In the genomic region with DNA sequence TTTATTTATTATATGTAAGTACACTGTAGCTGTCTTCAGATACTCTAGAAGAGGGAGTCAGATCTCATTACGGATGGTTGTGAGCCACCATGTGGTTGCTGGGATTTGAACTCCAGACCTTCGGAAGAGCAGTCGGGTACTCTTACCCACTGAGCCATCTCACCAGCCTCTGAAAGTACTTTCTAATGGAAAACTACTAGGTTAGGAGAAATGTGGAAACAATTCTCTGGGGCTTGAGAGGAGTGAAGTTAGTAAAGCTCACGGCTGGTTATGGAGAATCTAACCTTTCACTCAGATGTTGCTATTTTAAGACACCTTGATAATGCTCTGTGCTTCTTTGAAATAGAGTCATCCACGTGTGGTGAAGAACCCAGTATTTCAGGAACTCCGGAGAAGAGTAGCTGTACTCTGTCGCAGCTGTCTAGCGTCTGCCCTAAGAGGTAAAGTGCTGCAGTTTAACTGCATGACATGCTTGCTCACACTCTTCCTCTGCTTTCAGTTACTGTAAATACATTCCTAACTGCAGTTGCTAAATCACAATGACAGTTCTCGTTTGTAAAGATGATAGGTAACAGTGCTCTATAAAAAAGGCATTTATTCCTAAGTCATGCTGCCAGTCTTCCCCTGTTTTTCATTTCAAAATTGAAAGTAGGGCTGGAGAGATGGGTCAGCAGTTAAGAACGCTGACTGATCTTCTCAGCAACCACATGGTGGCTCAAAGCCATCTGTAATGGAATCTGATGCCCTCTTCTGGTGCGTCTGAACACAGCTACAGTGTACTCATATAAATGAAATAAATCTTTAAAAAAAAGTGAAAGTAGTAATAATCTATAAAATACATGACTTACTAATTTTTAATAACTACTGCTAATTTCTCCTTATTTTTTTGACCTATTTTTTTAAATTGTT, we compare ENCODE assay signal across 11 mouse cellular contexts. TPM values are rescaled to one million over a fixed set of nuclear protein-coding genes. Genes with fewer than 3 reads are reported as not detected.
DNase-seq lines count a peak whose midpoint lies in the region; ATAC-seq and TF ChIP-seq lines count a peak whose summit lies in the region.
"Had no signal": no experiment of that assay in that cellular context is flagged by ENCODE, and none has a peak within 500 bp of the region (broad histone marks: within the 10 kb centered on the region; RNA-seq: fewer than 3 reads in every experiment).

No protein-coding gene starts in this region.

- TF ChIP-seq CTCF in thymus, adult 2 months (IDR thresholded peaks at IDR 0.05; ENCODE audit: borderline replicate concordance, control insufficient read depth, extremely low read depth, insufficient read depth, low read length, poor library complexity), result no peak

- peak overlapping the region; percentile 85 for H3K27ac ChIP-seq in heart, embryonic 13.5 days (replicated peaks)
- H3K27ac ChIP-seq in thymus, adult 2 months (ENCODE audit: control insufficient read depth, insufficient read depth, low read length), result no peak overlapping the region
- H3K27ac ChIP-seq: hindbrain, embryonic 14.5 days; limb, embryonic 13.5 days; neural tube, embryonic 13.5 days had no signal

- H3K4me3 ChIP-seq in heart, embryonic 13.5 days, result peak overlapping the region; percentile 8; the same call in 1 of the 2 replicates
- H3K4me3 ChIP-seq in thymus, adult 2 months (ENCODE audit: control insufficient read depth, insufficient read depth, low read length), result no peak overlapping the region
- H3K4me3 ChIP-seq: limb, embryonic 13.5 days; neural tube, embryonic 13.5 days had no signal

- H3K27me3 ChIP-seq in heart, embryonic 13.5 days (replicated peaks), result no peaks in the 10 kb centered on the region
- H3K27me3 ChIP-seq in thymus, adult 2 months (ENCODE audit: control insufficient read depth, insufficient read depth, low read length), result no peaks in the 10 kb centered on the region
- H3K27me3 ChIP-seq: limb, embryonic 13.5 days; neural tube, embryonic 13.5 days had no signal

- WGBS in heart, embryonic 13.5 days, result 55% methylated on average over 11 of the region's 11 CpGs
- 81% methylated on average over 11 of the region's 11 CpGs for WGBS in thymus, adult 2 months

- no peaks in the 10 kb centered on the region for H3K9me3 ChIP-seq in heart, embryonic 13.5 days
- H3K9me3 ChIP-seq: limb, embryonic 13.5 days; neural tube, embryonic 13.5 days had no signal

- H3K4me1 ChIP-seq in heart, embryonic 13.5 days, result peaks cover 25% of the 10 kb centered on the region
- no peaks in the 10 kb centered on the region for H3K4me1 ChIP-seq in thymus, adult 2 months (replicated peaks; ENCODE audit: control insufficient read depth, insufficient read depth, low read length)
- H3K4me1 ChIP-seq: limb, embryonic 13.5 days; neural tube, embryonic 13.5 days had no signal

- peak overlapping the region; percentile 50 for H3K4me2 ChIP-seq in heart, embryonic 13.5 days
- H3K4me2 ChIP-seq: hindbrain, embryonic 14.5 days; limb, embryonic 13.5 days; neural tube, embryonic 13.5 days had no signal

- no peak overlapping the region for H3K9ac ChIP-seq in heart, embryonic 13.5 days
- H3K9ac ChIP-seq: hindbrain, embryonic 14.5 days; limb, embryonic 13.5 days; neural tube, embryonic 13.5 days had no signal

- no peak for DNase-seq in heart, adult 8-10 months (ENCODE audit: low spot score)
- DNase-seq in thymus, postnatal 4 days, result peak; percentile 9
- DNase-seq in thymus, adult 2 months, result no peak
- peak; percentile 30 for DNase-seq in fibroblast of lung, adult 2 months (ENCODE audit: low read depth)
- DNase-seq in natural killer cell, adult 2 months (ENCODE audit: low spot score in 2 of 2), result no peak
- DNase-seq in lung, postnatal 4 days, result no peak
- DNase-seq: adrenal gland, adult 8-10 months had no signal

- peaks cover 44% of the 10 kb centered on the region for H3K36me3 ChIP-seq in heart, embryonic 13.5 days
- H3K36me3 ChIP-seq in thymus, adult 2 months (ENCODE audit: control insufficient read depth, insufficient read depth, low read length), result peaks cover 23% of the 10 kb centered on the region

- ATAC-seq in heart, embryonic 13.5 days (ENCODE audit: extremely low read depth, insufficient number of reproducible peaks, low FRiP score, low TSS enrichment), result peak; percentile 25; the same call in 1 of the 2 replicates

- TF ChIP-seq POLR2A in thymus, adult 2 months (IDR thresholded peaks at IDR 0.05; ENCODE audit: control insufficient read depth, extremely low read depth, insufficient read depth, low read length, poor library complexity), result no peak

RNA-seq across cellular contexts. Expression of gene Hltf, which starts 18.8 kb away (rescaled TPM):
- polyA plus RNA-seq in heart, embryonic 13.5 days (2015; fragmentation: Nextera tagmentation; extraction: Ambion mirVana), result 14.1 and 16.9 TPM in 2 replicates
- total RNA-seq in heart, adult 8-10 months (2022), result 10 to 100 TPM in 3 of 4 experiments, 1 to 10 TPM in 1; 8.4 to 16.7 (median 11.6) TPM
- 7.0 and 8.2 TPM in 2 replicates for polyA plus RNA-seq in thymus, adult 2 months (2012; rRNA removed)

RNA-seq across cellular contexts. Expression of gene Hps3, which starts 41.3 kb away (rescaled TPM):
- polyA plus RNA-seq in heart, embryonic 13.5 days (2015; fragmentation: Nextera tagmentation; extraction: Ambion mirVana), result 8.2 and 11.0 TPM in 2 replicates
- 1 to 10 TPM; 6.3 to 8.4 (median 7.1) TPM for total RNA-seq in heart, adult 8-10 months (2022)
- 41.6 and 48.4 TPM in 2 replicates for polyA plus RNA-seq in thymus, adult 2 months (2012; rRNA removed)

Comparison
In these comparisons a context has a peak if more than half of its experiments do, and no peak if none do; other contexts are left out.
1. DNase-seq: peak in thymus, postnatal 4 days (single experiment) and fibroblast of lung, adult 2 months (single experiment); none in heart, adult 8-10 months (single experiment), thymus, adult 2 months (single experiment), natural killer cell, adult 2 months (0 of 2) and lung, postnatal 4 days (0 of 2).